Mouse (Mus musculus): ENCODE measurements at regions not wholly inside any gene's neighbourhood (a gene's known extent, or its start where the extent isn't known, plus 50 kb on each side); places are given as distances from the start of the nearest gene placed in this dataset.

- TF ChIP-seq POLR2A (IDR thresholded peaks at IDR 0.05; ENCODE audit: control insufficient read depth, extremely low read depth, insufficient read depth, low read length, poor library complexity): no peak
- TF ChIP-seq CTCF (IDR thresholded peaks at IDR 0.05; ENCODE audit: borderline replicate concordance, control insufficient read depth, extremely low read depth, insufficient read depth, low read length, poor library complexity): no peak
- Histone ChIP-seq H3K4me3 (ENCODE audit: control insufficient read depth, insufficient read depth, low read length) (no peak overlapping the region), H3K4me1 (replicated peaks; ENCODE audit: control insufficient read depth, insufficient read depth, low read length) (no peaks in the 10 kb centered on the region), H3K27me3 (ENCODE audit: control insufficient read depth, insufficient read depth, low read length) (no peaks in the 10 kb centered on the region), H3K36me3 (ENCODE audit: control insufficient read depth, insufficient read depth, low read length) (no peaks in the 10 kb centered on the region), H3K27ac (ENCODE audit: control insufficient read depth, insufficient read depth, low read length) (no peak overlapping the region)
- no peak for DNase-seq
- 89% methylated on average over 4 of the region's 4 CpGs for WGBS
Measured at GRCm38 (mm10) chr3:82707628-82708027, 159.7 kb upstream of the Npy2r start.

- no peak for TF ChIP-seq POLR2A (IDR thresholded peaks at IDR 0.05; ENCODE audit: control insufficient read depth, extremely low read depth, insufficient read depth, low read length, poor library complexity)
- no peaks in the 10 kb centered on the region for H3K36me3 ChIP-seq (ENCODE audit: control insufficient read depth, insufficient read depth, low read length)
- WGBS: 97% methylated on average over 2 of the region's 2 CpGs
- H3K27ac ChIP-seq (ENCODE audit: control insufficient read depth, insufficient read depth, low read length): no peak overlapping the region
- no peak for DNase-seq
- no peaks in the 10 kb centered on the region for H3K4me1 ChIP-seq (replicated peaks; ENCODE audit: control insufficient read depth, insufficient read depth, low read length)
- no peak overlapping the region for H3K4me3 ChIP-seq (ENCODE audit: control insufficient read depth, insufficient read depth, low read length)
- no peaks in the 10 kb centered on the region for H3K27me3 ChIP-seq (ENCODE audit: control insufficient read depth, insufficient read depth, low read length)
Measured at GRCm38 (mm10) chr3:82692131-82692530, 144.2 kb upstream of the Npy2r start.

- Histone ChIP-seq H3K4me3 (ENCODE audit: control insufficient read depth, insufficient read depth, low read length) (no peak overlapping the region), H3K4me1 (replicated peaks; ENCODE audit: control insufficient read depth, insufficient read depth, low read length) (no peaks in the 10 kb centered on the region), H3K36me3 (ENCODE audit: control insufficient read depth, insufficient read depth, low read length) (no peaks in the 10 kb centered on the region), H3K27ac (ENCODE audit: control insufficient read depth, insufficient read depth, low read length) (no peak overlapping the region), H3K27me3 (ENCODE audit: control insufficient read depth, insufficient read depth, low read length) (no peaks in the 10 kb centered on the region)
- TF ChIP-seq POLR2A (IDR thresholded peaks at IDR 0.05; ENCODE audit: control insufficient read depth, extremely low read depth, insufficient read depth, low read length, poor library complexity): no peak
- TF ChIP-seq CTCF (IDR thresholded peaks at IDR 0.05; ENCODE audit: borderline replicate concordance, control insufficient read depth, extremely low read depth, insufficient read depth, low read length, poor library complexity): no peak
- 90% methylated on average over 8 of the region's 8 CpGs for WGBS
- no peak for DNase-seq
Measured at GRCm38 (mm10) chr3:82656159-82656874, 108.4 kb upstream of the Npy2r start.

- no peak for DNase-seq
- no peaks in the 10 kb centered on the region for H3K27me3 ChIP-seq (ENCODE audit: control insufficient read depth, insufficient read depth, low read length)
- no peaks in the 10 kb centered on the region for H3K36me3 ChIP-seq (ENCODE audit: control insufficient read depth, insufficient read depth, low read length)
- 82% methylated on average over 2 of the region's 2 CpGs for WGBS
- no peaks in the 10 kb centered on the region for H3K4me1 ChIP-seq (replicated peaks; ENCODE audit: control insufficient read depth, insufficient read depth, low read length)
- H3K27ac ChIP-seq (ENCODE audit: control insufficient read depth, insufficient read depth, low read length): no peak overlapping the region
- no peak for TF ChIP-seq POLR2A (IDR thresholded peaks at IDR 0.05; ENCODE audit: control insufficient read depth, extremely low read depth, insufficient read depth, low read length, poor library complexity)
- no peak for TF ChIP-seq CTCF (IDR thresholded peaks at IDR 0.05; ENCODE audit: borderline replicate concordance, control insufficient read depth, extremely low read depth, insufficient read depth, low read length, poor library complexity)
- no peak overlapping the region for H3K4me3 ChIP-seq (ENCODE audit: control insufficient read depth, insufficient read depth, low read length)
Measured at GRCm38 (mm10) chr3:82652346-82652745, 104.5 kb upstream of the Npy2r start.

DNA sequence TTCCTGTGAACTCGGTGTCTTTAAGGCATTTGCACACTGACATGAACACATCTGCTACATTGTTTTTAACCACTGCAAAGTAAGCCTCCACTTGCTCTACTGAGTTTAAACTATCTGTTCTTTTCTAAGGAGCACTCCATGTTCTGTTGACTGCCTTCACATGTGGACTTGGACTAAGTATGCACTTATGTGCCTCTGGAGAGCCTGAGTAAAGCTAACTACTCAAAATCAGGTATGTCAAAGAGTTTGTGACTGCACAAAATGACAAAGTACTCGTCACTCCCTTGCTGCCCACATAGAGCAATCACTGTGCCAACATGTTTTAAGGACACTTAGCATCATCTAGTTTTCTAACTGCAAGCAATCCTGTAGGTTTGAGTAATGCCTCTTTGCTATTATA, 92.2 kb upstream of the Npy2r start:
- no peak overlapping the region for H3K4me3 ChIP-seq (ENCODE audit: control insufficient read depth, insufficient read depth, low read length)
- TF ChIP-seq CTCF (IDR thresholded peaks at IDR 0.05; ENCODE audit: borderline replicate concordance, control insufficient read depth, extremely low read depth, insufficient read depth, low read length, poor library complexity) (no peak), POLR2A (IDR thresholded peaks at IDR 0.05; ENCODE audit: control insufficient read depth, extremely low read depth, insufficient read depth, low read length, poor library complexity) (no peak)
- 81% methylated on average over 2 of the region's 2 CpGs for WGBS
- no peak for DNase-seq
- no peaks in the 10 kb centered on the region for H3K27me3 ChIP-seq (ENCODE audit: control insufficient read depth, insufficient read depth, low read length)
- H3K36me3 ChIP-seq (ENCODE audit: control insufficient read depth, insufficient read depth, low read length): no peaks in the 10 kb centered on the region
- no peak overlapping the region for H3K27ac ChIP-seq (ENCODE audit: control insufficient read depth, insufficient read depth, low read length)
- H3K4me1 ChIP-seq (replicated peaks; ENCODE audit: control insufficient read depth, insufficient read depth, low read length): no peaks in the 10 kb centered on the region

- no peak for DNase-seq
- 56% methylated on average over 3 of the region's 3 CpGs for WGBS
- no peaks in the 10 kb centered on the region for H3K27me3 ChIP-seq (ENCODE audit: control insufficient read depth, insufficient read depth, low read length)
Measured at GRCm38 (mm10) chr3:82636666-82637065, 88.8 kb upstream of the Npy2r start.

GRCm38 (mm10) chr3:82620418-82621003, 72.6 kb upstream of the Npy2r start:
- no peaks in the 10 kb centered on the region for H3K36me3 ChIP-seq (ENCODE audit: control insufficient read depth, insufficient read depth, low read length)
- H3K4me3 ChIP-seq (ENCODE audit: control insufficient read depth, insufficient read depth, low read length): no peak overlapping the region
- H3K27me3 ChIP-seq (ENCODE audit: control insufficient read depth, insufficient read depth, low read length): no peaks in the 10 kb centered on the region
- no peak for TF ChIP-seq CTCF (IDR thresholded peaks at IDR 0.05; ENCODE audit: borderline replicate concordance, control insufficient read depth, extremely low read depth, insufficient read depth, low read length, poor library complexity)
- no peak for TF ChIP-seq POLR2A (IDR thresholded peaks at IDR 0.05; ENCODE audit: control insufficient read depth, extremely low read depth, insufficient read depth, low read length, poor library complexity)
- no peak for DNase-seq
- WGBS: 85% methylated on average over 3 of the region's 3 CpGs
- H3K4me1 ChIP-seq (replicated peaks; ENCODE audit: control insufficient read depth, insufficient read depth, low read length): no peaks in the 10 kb centered on the region
- no peak overlapping the region for H3K27ac ChIP-seq (ENCODE audit: control insufficient read depth, insufficient read depth, low read length)

More at GRCm38 (mm10) chr3:82636666-82637065, 88.8 kb upstream of the Npy2r start:
- TF ChIP-seq CTCF (IDR thresholded peaks at IDR 0.05; ENCODE audit: borderline replicate concordance, control insufficient read depth, extremely low read depth, insufficient read depth, low read length, poor library complexity): no peak
- Histone ChIP-seq H3K36me3 (ENCODE audit: control insufficient read depth, insufficient read depth, low read length) (no peaks in the 10 kb centered on the region), H3K4me3 (ENCODE audit: control insufficient read depth, insufficient read depth, low read length) (no peak overlapping the region), H3K27ac (ENCODE audit: control insufficient read depth, insufficient read depth, low read length) (no peak overlapping the region), H3K4me1 (replicated peaks; ENCODE audit: control insufficient read depth, insufficient read depth, low read length) (no peaks in the 10 kb centered on the region)
